Mouse (Mus musculus) thymus, adult 2 months (tissue): Measurements from ENCODE around the gene Kcns3.

Source experiments
- CTCF ChIP-seq: fragments of 200-500 bp; IDR thresholded peaks from 2 replicates; pipeline ENCODE4 v1.5.1; 2012; ENCODE audit warnings: mild to moderate bottlenecking, control low read depth, low read length, moderate library complexity, borderline replicate concordance; ENCODE audit not compliant: control insufficient read depth, poor library complexity, insufficient read depth; ENCODE audit errors: extremely low read depth
- POLR2A ChIP-seq: fragments of 200-500 bp; IDR thresholded peaks from 2 replicates; pipeline ENCODE4 v1.6.1; 2012; ENCODE audit warnings: mild to moderate bottlenecking, low read length, control low read depth, moderate library complexity; ENCODE audit not compliant: control insufficient read depth, poor library complexity, insufficient read depth; ENCODE audit errors: extremely low read depth

- TF ChIP-seq POLR2A (no peak), CTCF (no peak)
Measured at GRCm38 (mm10) chr12:11158670-11159069, 7.8 kb upstream of the Kcns3 start.
